Mouse (Mus musculus) myocyte (in vitro differentiated cells): Measurements from ENCODE around the gene Insl6. TPM values are rescaled to one million over a fixed set of nuclear protein-coding genes. Genes with fewer than 3 reads are reported as not detected.
A peak's percentile ranks its signal among the peaks of the same experiment; 100 is the strongest.

Experiments used
- H3K27me3 ChIP-seq: one replicate; pipeline ENCODE4 v1.6.1; 2011; ENCODE audit not compliant: control insufficient read depth, insufficient read depth, insufficient read length
- H3K36me3 ChIP-seq: one replicate; pipeline ENCODE4 v1.6.1; 2011; ENCODE audit not compliant: control insufficient read depth, insufficient read depth
- H3K4me2 ChIP-seq: one replicate; pipeline ENCODE4 v1.6.1; 2011; ENCODE audit warnings: low read depth, control low read depth
- H3K4me3 ChIP-seq: one replicate; pipeline ENCODE4 v1.5.1; 2011; ENCODE audit warnings: mild to moderate bottlenecking, control low read depth, moderate library complexity
- H3K79me2 ChIP-seq: one replicate; pipeline ENCODE4 v1.6.1; 2011; ENCODE audit not compliant: control insufficient read depth, insufficient read depth
- H3ac ChIP-seq: one replicate; pipeline ENCODE4 v1.6.1; 2011; ENCODE audit not compliant: control insufficient read depth, insufficient read length
- CEBPB ChIP-seq: IDR thresholded peaks from 2 replicates; pipeline ENCODE4 v1.6.1; 2011; ENCODE audit warnings: mild to moderate bottlenecking, moderate library complexity; ENCODE audit not compliant: poor library complexity, insufficient read depth, severe bottlenecking
- E2F4 ChIP-seq: IDR thresholded peaks from one replicate; pipeline ENCODE4 v1.6.1; 2011; ENCODE audit warnings: mild to moderate bottlenecking, control low read depth, moderate library complexity; ENCODE audit not compliant: insufficient read depth
- MAX ChIP-seq: IDR thresholded peaks from one replicate; pipeline ENCODE4 v1.6.1; 2011; ENCODE audit warnings: low read depth, mild to moderate bottlenecking, control low read depth
- MYOD1 ChIP-seq, 3 experiments: IDR thresholded peaks; one replicate each; pipeline ENCODE4 v1.6.1; 2011; ENCODE audit warnings: control low read depth in 2 of 3, low read depth in 2 of 3, mild to moderate bottlenecking in 2 of 3, moderate library complexity in 1 of 3; ENCODE audit not compliant: insufficient read length in 2 of 3, control insufficient read depth in 1 of 3
- MYOG ChIP-seq, 3 experiments: IDR thresholded peaks; one replicate each; pipeline ENCODE4 v1.6.1; 2011; ENCODE audit warnings: control low read depth in 2 of 3, low read depth in 2 of 3, mild to moderate bottlenecking in 2 of 3; ENCODE audit not compliant: insufficient read length in 2 of 3, control insufficient read depth in 1 of 3, insufficient read depth in 1 of 3
- POLR2A ChIP-seq: IDR thresholded peaks from one replicate; pipeline ENCODE4 v1.6.1; 2011; ENCODE audit warnings: low read depth, mild to moderate bottlenecking, control low read depth, moderate library complexity; ENCODE audit not compliant: insufficient read length
- POLR2AphosphoS2 ChIP-seq: IDR thresholded peaks from one replicate; pipeline ENCODE4 v1.6.1; 2011; ENCODE audit warnings: low read depth, control low read depth; ENCODE audit not compliant: insufficient read length
- REST ChIP-seq: IDR thresholded peaks from one replicate; pipeline ENCODE4 v1.6.1; 2011; ENCODE audit warnings: mild to moderate bottlenecking, control low read depth, moderate library complexity; ENCODE audit not compliant: insufficient read depth, insufficient read length
- SRF ChIP-seq: IDR thresholded peaks from one replicate; pipeline ENCODE4 v1.6.1; 2011; ENCODE audit warnings: low read depth; ENCODE audit not compliant: control insufficient read depth, insufficient read length
- TCF12 ChIP-seq: IDR thresholded peaks from one replicate; pipeline ENCODE4 v1.6.1; 2011; ENCODE audit warnings: mild to moderate bottlenecking, control low read depth; ENCODE audit not compliant: poor library complexity, insufficient read depth, severe bottlenecking
- TCF3 ChIP-seq: IDR thresholded peaks from one replicate; pipeline ENCODE4 v1.6.1; 2011; ENCODE audit warnings: low read depth, control low read depth; ENCODE audit not compliant: insufficient read length
- USF1 ChIP-seq: IDR thresholded peaks from one replicate; pipeline ENCODE4 v1.6.1; 2011; ENCODE audit warnings: low read depth, mild to moderate bottlenecking, control low read depth, moderate library complexity
- polyA plus RNA-seq: library from polyadenylated mRNA; unstranded; fragments of >200 nt; fragmentation: generic; extraction: Trizol; gene quantifications from one replicate; pipeline ENCODE4 v1.2.1, GENCODE M21; 2012; ENCODE audit warnings: missing spikeins

Insl6 gene
- polyA plus RNA-seq, 1 experiment, result 1.9 TPM

GRCm38 (mm10) chr19:29366969-29367622, 41.9 kb upstream of the Insl6 start, which contains the start of the genes Plgrkt and Cd274:
Gene Plgrkt (minus strand): TSS chr19:29367390.
Gene Cd274 (plus strand): TSS chr19:29367455.
- Histone ChIP-seq H3K79me2 (no peaks in the 10 kb centered on the region), H3K27me3 (no peaks in the 10 kb centered on the region), H3K4me2 (peak within 1 kb of the TSS; percentile 94), H3K36me3 (no peaks in the 10 kb centered on the region), H3K4me3 (peak within 1 kb of the TSS; percentile 52), H3ac (no peak within 1 kb of the TSS)
- TF ChIP-seq TCF3, result no peak
- TF ChIP-seq CEBPB, result no peak
- no peak for TF ChIP-seq MAX
- TF ChIP-seq USF1, result no peak

- no peak overlapping the region for H3ac ChIP-seq
- no peaks in the 10 kb centered on the region for H3K36me3 ChIP-seq
- H3K79me2 ChIP-seq, result no peaks in the 10 kb centered on the region
- TF ChIP-seq MAX, result no peak
- no peak for TF ChIP-seq TCF12
- no peak for TF ChIP-seq TCF3
- TF ChIP-seq SRF, result no peak
- TF ChIP-seq E2F4, result no peak
- no peak for TF ChIP-seq POLR2AphosphoS2
- TF ChIP-seq MYOG (IDR thresholded peaks at IDR 0.05; ENCODE audit: control insufficient read depth in 1 of 3, insufficient read depth in 1 of 3, insufficient read length in 2 of 3, low read depth in 2 of 3), result no peak
- TF ChIP-seq CEBPB, result no peak
- TF ChIP-seq USF1, result no peak
- TF ChIP-seq MYOD1 (IDR thresholded peaks at IDR 0.05; ENCODE audit: control insufficient read depth in 1 of 3, insufficient read length in 2 of 3, low read depth in 2 of 3), result no peak
- TF ChIP-seq POLR2A, result no peak
- TF ChIP-seq REST, result no peak
- peak overlapping the region; percentile 94 for H3K4me2 ChIP-seq
- H3K27me3 ChIP-seq, result no peaks in the 10 kb centered on the region
- H3K4me3 ChIP-seq, result peak overlapping the region; percentile 52
Observed at GRCm38 (mm10) chr19:29366226-29366968, 41.2 kb upstream of the Insl6 start.

DNA sequence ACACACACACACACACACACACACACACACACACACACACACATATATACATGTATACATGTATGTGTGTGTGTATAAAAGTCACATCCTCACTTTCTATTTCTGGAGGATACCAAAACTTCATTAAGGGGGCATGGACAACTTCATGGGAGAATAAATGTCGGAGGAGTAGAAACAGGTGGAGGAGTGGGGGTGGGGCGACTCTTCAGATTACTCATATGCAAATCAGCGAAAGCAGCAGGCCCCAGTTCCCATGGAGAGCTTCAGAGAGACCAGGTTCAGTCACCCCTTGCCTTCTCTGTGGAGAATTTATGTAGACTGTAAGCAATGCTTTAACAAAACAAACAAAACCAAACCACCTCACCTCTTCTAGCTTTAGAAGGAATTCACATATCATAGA, 39.9 kb upstream of the Insl6 start:
- Histone ChIP-seq H3K4me2 (no peak overlapping the region), H3K36me3 (no peaks in the 10 kb centered on the region), H3K4me3 (no peak overlapping the region), H3K27me3 (no peaks in the 10 kb centered on the region), H3ac (no peak overlapping the region), H3K79me2 (no peaks in the 10 kb centered on the region)
- TF ChIP-seq SRF, result no peak
- TF ChIP-seq MAX, result no peak
- TF ChIP-seq MYOD1 (IDR thresholded peaks at IDR 0.05; ENCODE audit: control insufficient read depth in 1 of 3, insufficient read length in 2 of 3, low read depth in 2 of 3), result no peak
- no peak for TF ChIP-seq POLR2A
- TF ChIP-seq POLR2AphosphoS2, result no peak
- no peak for TF ChIP-seq TCF12
- TF ChIP-seq MYOG (IDR thresholded peaks at IDR 0.05; ENCODE audit: control insufficient read depth in 1 of 3, insufficient read depth in 1 of 3, insufficient read length in 2 of 3, low read depth in 2 of 3), result no peak
- TF ChIP-seq TCF3, result no peak
- TF ChIP-seq USF1, result no peak
- no peak for TF ChIP-seq CEBPB
- TF ChIP-seq REST, result no peak
- no peak for TF ChIP-seq E2F4

DNA sequence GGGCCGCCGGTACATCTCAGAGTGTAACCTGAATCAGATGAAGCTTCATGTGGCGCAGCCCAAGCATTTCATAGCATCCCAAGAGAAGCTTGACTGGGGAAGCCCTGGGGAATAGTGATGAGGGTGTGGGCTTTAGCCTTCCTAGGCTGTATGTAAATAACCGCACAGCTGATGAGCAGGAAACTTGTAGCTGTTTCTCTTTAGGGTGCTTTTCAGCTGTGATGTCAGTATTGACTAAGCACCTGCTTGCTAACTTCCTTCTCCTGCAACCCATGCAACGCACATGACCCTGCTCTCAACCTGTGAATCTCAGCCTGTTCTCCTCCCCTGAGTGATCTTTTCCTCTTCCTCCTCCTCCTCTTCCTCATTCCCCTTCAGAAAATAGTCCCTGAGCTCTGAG, 38.9 kb upstream of the Insl6 start:
- no peak overlapping the region for H3K4me3 ChIP-seq
- no peaks in the 10 kb centered on the region for H3K36me3 ChIP-seq
- no peaks in the 10 kb centered on the region for H3K27me3 ChIP-seq
- no peaks in the 10 kb centered on the region for H3K79me2 ChIP-seq
- no peak overlapping the region for H3K4me2 ChIP-seq
- H3ac ChIP-seq, result no peak overlapping the region
- TF ChIP-seq MYOD1 (IDR thresholded peaks at IDR 0.05; ENCODE audit: control insufficient read depth in 1 of 3, insufficient read length in 2 of 3, low read depth in 2 of 3) (no peak), REST (no peak), SRF (no peak), TCF3 (no peak), TCF12 (no peak), E2F4 (no peak), POLR2AphosphoS2 (no peak), POLR2A (no peak), USF1 (no peak), MAX (no peak), MYOG (IDR thresholded peaks at IDR 0.05; ENCODE audit: control insufficient read depth in 1 of 3, insufficient read depth in 1 of 3, insufficient read length in 2 of 3, low read depth in 2 of 3) (no peak), CEBPB (no peak)

DNA sequence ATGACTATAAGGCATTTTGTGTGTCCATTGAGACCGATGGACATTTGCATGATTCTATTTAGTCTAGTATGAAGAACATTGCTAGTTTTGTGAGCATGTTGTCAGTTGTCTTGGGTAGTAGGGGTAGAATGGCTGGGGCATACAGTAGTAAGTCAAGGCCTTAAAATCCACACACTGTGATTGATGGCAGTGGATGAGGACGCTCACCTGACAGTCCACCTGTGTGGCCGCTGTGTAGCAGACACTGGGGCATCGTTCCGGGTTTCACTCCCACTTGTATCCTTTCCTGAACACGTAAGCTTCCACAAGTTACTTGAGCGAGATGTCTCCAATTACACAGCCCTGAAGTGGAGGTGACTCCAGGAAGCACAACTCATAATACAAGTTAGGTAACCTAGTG, 38.4 kb upstream of the Insl6 start:
- TF ChIP-seq MYOD1 (IDR thresholded peaks at IDR 0.05; ENCODE audit: control insufficient read depth in 1 of 3, insufficient read length in 2 of 3, low read depth in 2 of 3) (no peak), USF1 (no peak), TCF3 (no peak), REST (no peak), E2F4 (no peak), POLR2AphosphoS2 (no peak), MAX (no peak), MYOG (IDR thresholded peaks at IDR 0.05; ENCODE audit: control insufficient read depth in 1 of 3, insufficient read depth in 1 of 3, insufficient read length in 2 of 3, low read depth in 2 of 3) (no peak), TCF12 (no peak), SRF (no peak), POLR2A (no peak), CEBPB (no peak)
- no peaks in the 10 kb centered on the region for H3K79me2 ChIP-seq

More for the DNA sequence above, 38.4 kb upstream of the Insl6 start:
- Histone ChIP-seq H3K4me2 (no peak overlapping the region), H3K36me3 (no peaks in the 10 kb centered on the region), H3ac (no peak overlapping the region), H3K4me3 (no peak overlapping the region), H3K27me3 (no peaks in the 10 kb centered on the region)
